Mouse (Mus musculus): Measurements from ENCODE around the gene Alg12. TPM values are rescaled to one million over a fixed set of nuclear protein-coding genes. Genes with fewer than 3 reads are reported as not detected.
A peak's percentile ranks its signal among the peaks of the same experiment; 100 is the strongest.

Alg12 gene
- polyA plus RNA-seq (2012; rRNA removed): 18.1 and 21.3 TPM in 2 replicates

DNA sequence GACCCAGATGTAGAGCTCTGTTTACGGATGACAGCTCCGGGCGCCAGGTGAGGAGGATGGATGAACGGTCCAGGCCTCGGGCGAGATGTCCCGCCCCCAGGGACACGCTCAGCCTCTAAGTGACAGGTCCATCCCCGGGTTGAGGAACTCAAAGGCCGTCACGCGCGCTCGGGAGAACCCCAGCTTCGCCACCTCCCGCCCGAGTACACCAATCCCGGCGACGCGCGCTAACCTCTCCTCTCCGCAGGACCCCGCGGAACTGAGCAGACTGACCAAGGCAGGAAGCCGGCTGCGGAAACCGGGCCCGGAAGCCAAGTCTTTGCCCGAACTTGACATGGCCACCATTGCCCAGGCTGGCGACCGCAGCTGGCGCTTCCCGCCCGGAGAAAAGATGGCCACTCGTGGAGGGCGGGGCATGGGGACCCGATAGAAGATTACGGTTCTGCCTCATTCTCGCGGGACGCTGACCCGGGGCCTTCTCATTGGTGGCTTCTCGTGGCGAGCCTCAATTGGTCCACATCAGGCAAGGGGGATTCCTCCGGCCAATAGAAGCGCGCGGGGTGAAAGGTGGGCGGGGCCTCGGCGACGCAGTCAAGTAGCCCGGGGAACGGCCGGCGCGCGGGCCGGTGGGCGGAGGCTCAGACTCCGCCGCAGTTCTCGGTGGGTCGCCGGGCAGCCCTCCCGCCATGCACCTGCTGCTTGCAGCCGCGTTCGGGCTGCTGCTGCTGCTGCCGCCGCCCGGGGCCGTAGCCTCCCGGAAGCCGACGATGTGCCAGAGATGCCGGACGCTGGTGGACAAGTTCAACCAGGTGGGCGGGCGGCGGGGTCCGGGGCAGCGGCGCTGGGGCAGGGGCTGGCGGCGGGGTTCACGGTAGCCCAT is at the start of gene Alg12, which contains the start of gene Creld2:
Gene Alg12 (minus strand): TSS at position 293 of the 880 bp plus-strand sequence.
Gene Creld2 (plus strand): TSS at position 621 of the 880 bp plus-strand sequence.
- no peaks in the 10 kb centered on the region for H3K27me3 ChIP-seq (replicated peaks; ENCODE audit: control insufficient read depth, insufficient read depth, low read length)
- H3K4me1 ChIP-seq (ENCODE audit: control insufficient read depth, insufficient read depth, low read length): peaks cover 5% of the 10 kb centered on the region; the same call in 1 of the 2 replicates
- TF ChIP-seq POLR2A (IDR thresholded peaks at IDR 0.05; ENCODE audit: low read depth, low read length): peak; percentile 47
- TF ChIP-seq CTCF (conservative IDR thresholded peaks at IDR 0.05; ENCODE audit: insufficient read depth, insufficient read length, low read depth, low read length): no peak
- under 1% methylated on average over 88 of the region's 88 CpGs for WGBS
- H3K36me3 ChIP-seq (ENCODE audit: control insufficient read depth, insufficient read depth, low read length): no peaks in the 10 kb centered on the region; the same call in 1 of the 2 replicates
- peak within 1 kb of the TSS; percentile 93 for H3K4me3 ChIP-seq (ENCODE audit: insufficient read depth, low read depth, low read length)
- peak; percentile 100 for DNase-seq
- H3K27ac ChIP-seq (ENCODE audit: insufficient read depth, low read depth, low read length): peak within 1 kb of the TSS; percentile 73

DNA sequence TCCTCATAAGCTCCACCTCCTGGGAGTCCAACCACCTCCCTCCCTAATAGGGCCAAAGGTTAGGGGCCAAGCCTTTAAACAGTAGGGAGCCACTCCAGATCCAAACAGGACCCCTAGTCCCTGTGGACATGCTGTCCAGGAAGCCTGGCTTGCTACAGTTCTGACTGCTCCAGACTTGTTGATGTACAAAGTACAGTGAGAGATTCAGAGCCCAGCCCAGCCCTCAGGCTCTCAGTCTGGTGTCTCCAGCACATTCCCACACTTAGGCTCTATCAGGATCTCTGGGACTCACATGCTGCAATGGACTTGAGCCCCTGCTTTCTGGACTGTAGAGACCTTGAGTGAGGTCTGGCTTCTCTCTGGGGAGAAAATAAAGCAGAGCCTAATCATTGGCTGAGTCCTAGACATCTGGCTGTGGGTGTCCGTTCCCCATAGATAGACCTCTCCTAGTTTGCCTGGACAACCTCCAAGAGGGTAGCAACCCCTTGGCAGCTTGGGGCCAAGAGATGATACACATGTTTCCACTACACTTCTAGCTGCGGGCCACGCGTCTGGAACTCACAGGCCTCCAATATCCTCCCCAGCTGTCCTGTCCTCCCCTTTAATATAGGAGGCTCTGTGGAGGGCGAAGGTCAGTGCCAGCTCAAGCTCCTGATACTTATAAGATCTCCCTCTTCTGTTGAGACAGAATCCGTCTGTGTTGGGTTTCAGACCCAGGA is 49.1 kb upstream of the Alg12 start:
- Histone ChIP-seq H3K27me3 (replicated peaks; ENCODE audit: control insufficient read depth, insufficient read depth, low read length) (no peaks in the 10 kb centered on the region), H3K4me1 (ENCODE audit: control insufficient read depth, insufficient read depth, low read length) (peaks cover 40% of the 10 kb centered on the region), H3K4me3 (ENCODE audit: insufficient read depth, low read depth, low read length) (no peak overlapping the region), H3K36me3 (ENCODE audit: control insufficient read depth, insufficient read depth, low read length) (peaks cover 17% of the 10 kb centered on the region), H3K27ac (ENCODE audit: insufficient read depth, low read depth, low read length) (peak overlapping the region; percentile 97)
- peak; percentile 90 for DNase-seq
- WGBS: 64% methylated on average over 6 of the region's 6 CpGs
- no peak for TF ChIP-seq CTCF (conservative IDR thresholded peaks at IDR 0.05; ENCODE audit: insufficient read depth, insufficient read length, low read depth, low read length)
- no peak for TF ChIP-seq POLR2A (IDR thresholded peaks at IDR 0.05; ENCODE audit: low read depth, low read length)

DNA sequence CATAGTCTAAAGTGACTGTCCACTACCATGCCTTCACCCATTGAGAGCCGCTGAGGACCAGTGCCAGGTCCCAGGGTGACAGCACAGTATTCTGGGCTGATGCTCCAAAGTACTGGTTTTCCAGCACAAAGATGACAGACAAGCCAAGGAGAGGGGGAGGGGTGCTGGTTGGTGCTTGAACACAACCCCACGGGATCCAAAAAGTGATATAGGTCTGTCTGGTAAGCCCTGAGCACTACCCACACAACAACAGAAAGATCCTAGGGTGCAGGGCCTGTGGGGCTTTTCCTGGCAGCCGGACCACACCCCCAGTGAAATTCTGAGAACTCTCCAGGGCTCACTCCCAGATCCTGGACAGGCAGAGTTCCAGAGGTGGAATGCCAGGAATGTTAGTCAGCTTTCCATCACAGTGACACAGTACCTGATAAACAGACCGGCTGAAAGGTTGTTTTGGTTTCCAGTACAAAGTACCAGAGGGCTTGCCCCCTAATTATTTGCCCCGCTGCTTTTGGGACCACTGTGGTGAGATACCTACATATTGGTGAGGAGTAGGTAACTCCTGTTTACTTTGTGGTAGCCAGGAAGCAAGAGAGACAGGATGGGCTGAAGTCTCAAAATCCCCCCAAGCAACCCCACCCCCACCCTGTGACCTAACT is 48.4 kb upstream of the Alg12 start:
- peak overlapping the region; percentile 97 for H3K27ac ChIP-seq (ENCODE audit: insufficient read depth, low read depth, low read length)
- 10% methylated on average over 5 of the region's 5 CpGs for WGBS
- DNase-seq: peak; percentile 98
- H3K4me3 ChIP-seq (ENCODE audit: insufficient read depth, low read depth, low read length): no peak overlapping the region
- peaks cover 19% of the 10 kb centered on the region for H3K36me3 ChIP-seq (ENCODE audit: control insufficient read depth, insufficient read depth, low read length)
- H3K4me1 ChIP-seq (ENCODE audit: control insufficient read depth, insufficient read depth, low read length): peaks cover 40% of the 10 kb centered on the region
- TF ChIP-seq POLR2A (IDR thresholded peaks at IDR 0.05; ENCODE audit: low read depth, low read length) (no peak), CTCF (conservative IDR thresholded peaks at IDR 0.05; ENCODE audit: insufficient read depth, insufficient read length, low read depth, low read length) (no peak)
- H3K27me3 ChIP-seq (replicated peaks; ENCODE audit: control insufficient read depth, insufficient read depth, low read length): no peaks in the 10 kb centered on the region

DNA sequence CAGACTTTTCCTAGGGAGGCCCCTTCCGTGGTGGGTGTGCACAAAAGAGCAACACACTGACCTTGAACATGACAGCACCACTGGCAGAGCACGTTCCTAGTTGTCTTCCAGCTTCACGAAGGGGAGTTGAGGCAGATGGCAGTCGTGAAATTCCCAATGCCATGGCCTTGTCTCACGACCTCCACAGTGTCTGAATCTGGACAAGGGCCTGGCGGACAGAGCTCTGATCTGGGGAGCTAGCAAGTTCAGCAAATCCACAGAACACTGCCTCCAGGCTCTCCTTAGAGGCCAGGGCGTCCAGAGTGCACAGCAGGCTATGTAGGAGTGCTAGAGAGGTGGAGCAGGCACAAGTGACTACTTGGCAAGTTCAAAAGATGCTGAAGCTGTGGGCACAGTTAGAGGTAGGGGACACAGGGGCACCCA is 47.8 kb upstream of the Alg12 start:
- H3K4me3 ChIP-seq (ENCODE audit: insufficient read depth, low read depth, low read length): no peak overlapping the region
- H3K4me1 ChIP-seq (ENCODE audit: control insufficient read depth, insufficient read depth, low read length): peaks cover 40% of the 10 kb centered on the region
- no peaks in the 10 kb centered on the region for H3K27me3 ChIP-seq (replicated peaks; ENCODE audit: control insufficient read depth, insufficient read depth, low read length)
- TF ChIP-seq POLR2A (IDR thresholded peaks at IDR 0.05; ENCODE audit: low read depth, low read length) (peak; percentile 31), CTCF (conservative IDR thresholded peaks at IDR 0.05; ENCODE audit: insufficient read depth, insufficient read length, low read depth, low read length) (0 out of 2 replicates have a peak, but pooled peaks have one; percentile 0)
- DNase-seq: no peak
- H3K36me3 ChIP-seq (ENCODE audit: control insufficient read depth, insufficient read depth, low read length): peaks cover 19% of the 10 kb centered on the region
- WGBS: 14% methylated on average over 7 of the region's 7 CpGs
- H3K27ac ChIP-seq (ENCODE audit: insufficient read depth, low read depth, low read length): peak overlapping the region; percentile 97

DNA sequence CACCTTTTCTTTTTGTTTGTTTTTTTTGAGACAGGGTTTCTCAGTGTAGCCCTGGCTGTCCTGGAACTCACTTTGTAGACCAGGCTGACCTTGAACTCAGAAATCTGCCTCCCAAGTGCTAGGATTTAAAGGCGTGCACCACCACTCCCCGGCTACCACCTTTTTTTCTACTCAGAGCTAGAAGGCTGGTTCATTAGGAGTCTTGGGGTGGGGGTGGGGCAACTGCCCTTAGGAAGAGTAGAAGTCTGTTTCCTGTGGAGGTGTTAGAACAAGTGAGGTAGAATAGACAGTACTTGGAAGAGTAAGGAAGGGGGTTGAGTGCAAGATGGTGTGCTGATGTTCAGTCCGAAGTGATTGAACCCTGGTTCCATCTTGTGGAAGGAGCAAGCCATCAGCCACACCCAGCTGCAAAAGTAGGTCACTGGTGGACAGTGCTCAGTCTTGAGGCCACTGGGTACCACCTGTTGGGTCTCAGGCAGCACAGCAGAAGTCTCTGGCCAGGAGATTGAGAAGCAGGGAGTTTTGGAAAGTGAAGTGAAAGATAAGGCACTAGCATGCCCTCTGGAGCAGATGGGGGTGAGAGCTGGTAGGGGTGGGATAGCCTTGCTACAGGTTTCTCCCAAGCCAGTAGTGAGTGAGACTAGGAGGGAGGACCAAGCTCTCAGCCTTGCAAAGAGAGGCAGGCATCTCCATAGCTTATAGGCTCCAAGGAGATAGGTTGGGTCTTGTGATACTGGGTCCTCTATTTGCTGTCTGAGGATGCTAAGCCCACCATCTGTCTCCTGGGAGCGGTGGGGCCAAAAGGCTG is 47.0 kb upstream of the Alg12 start:
- peak; percentile 65 for DNase-seq
- Histone ChIP-seq H3K27ac (ENCODE audit: insufficient read depth, low read depth, low read length) (peak overlapping the region; percentile 97), H3K4me1 (ENCODE audit: control insufficient read depth, insufficient read depth, low read length) (peaks cover 46% of the 10 kb centered on the region), H3K4me3 (ENCODE audit: insufficient read depth, low read depth, low read length) (peak overlapping the region; percentile 1; the same call in 1 of the 2 replicates), H3K27me3 (replicated peaks; ENCODE audit: control insufficient read depth, insufficient read depth, low read length) (no peaks in the 10 kb centered on the region), H3K36me3 (ENCODE audit: control insufficient read depth, insufficient read depth, low read length) (peaks cover 19% of the 10 kb centered on the region)
- WGBS: 41% methylated on average over 4 of the region's 4 CpGs
- TF ChIP-seq POLR2A (IDR thresholded peaks at IDR 0.05; ENCODE audit: low read depth, low read length) (peak; percentile 62), CTCF (conservative IDR thresholded peaks at IDR 0.05; ENCODE audit: insufficient read depth, insufficient read length, low read depth, low read length) (no peak)

DNA sequence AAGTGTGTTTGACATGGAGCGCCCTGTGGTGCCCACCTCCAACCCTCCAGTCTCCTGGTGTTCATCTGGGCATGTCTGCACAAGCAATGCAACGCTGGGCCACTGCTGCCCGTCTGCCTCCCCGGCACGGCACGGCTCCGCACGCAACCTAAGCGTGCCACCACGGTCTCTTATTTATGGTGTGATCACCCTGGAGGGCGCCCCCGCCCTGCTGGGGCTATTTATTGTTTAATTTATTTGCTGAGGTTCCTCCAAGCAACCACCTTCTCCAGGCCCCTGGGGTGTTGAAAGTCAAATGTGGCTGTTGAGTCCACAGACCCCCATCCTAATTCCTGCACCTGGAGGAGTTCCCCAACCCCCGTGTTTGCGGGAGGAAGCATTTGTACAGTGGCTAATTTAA is 45.9 kb upstream of the Alg12 start:
- peak overlapping the region; percentile 97 for H3K27ac ChIP-seq (ENCODE audit: insufficient read depth, low read depth, low read length)
- no peak for DNase-seq
- TF ChIP-seq POLR2A (IDR thresholded peaks at IDR 0.05; ENCODE audit: low read depth, low read length): no peak
- TF ChIP-seq CTCF (conservative IDR thresholded peaks at IDR 0.05; ENCODE audit: insufficient read depth, insufficient read length, low read depth, low read length): no peak
- WGBS: 38% methylated on average over 14 of the region's 14 CpGs
- peaks cover 19% of the 10 kb centered on the region for H3K36me3 ChIP-seq (ENCODE audit: control insufficient read depth, insufficient read depth, low read length)
- H3K27me3 ChIP-seq (replicated peaks; ENCODE audit: control insufficient read depth, insufficient read depth, low read length): no peaks in the 10 kb centered on the region
- peak overlapping the region; percentile 83 for H3K4me3 ChIP-seq (ENCODE audit: insufficient read depth, low read depth, low read length)
- peaks cover 42% of the 10 kb centered on the region for H3K4me1 ChIP-seq (ENCODE audit: control insufficient read depth, insufficient read depth, low read length)

All from kidney, adult 2 months (tissue).